Mouse (Mus musculus): ENCODE data around the gene Ap3d1. TPM values are rescaled to one million over a fixed set of nuclear protein-coding genes. Genes with fewer than 3 reads are reported as not detected.
A peak's percentile ranks its signal among the peaks of the same experiment; 100 is the strongest.

Gene Ap3d1
- polyA plus RNA-seq, 1 experiment from 2014 or later: 58.9 TPM

DNA sequence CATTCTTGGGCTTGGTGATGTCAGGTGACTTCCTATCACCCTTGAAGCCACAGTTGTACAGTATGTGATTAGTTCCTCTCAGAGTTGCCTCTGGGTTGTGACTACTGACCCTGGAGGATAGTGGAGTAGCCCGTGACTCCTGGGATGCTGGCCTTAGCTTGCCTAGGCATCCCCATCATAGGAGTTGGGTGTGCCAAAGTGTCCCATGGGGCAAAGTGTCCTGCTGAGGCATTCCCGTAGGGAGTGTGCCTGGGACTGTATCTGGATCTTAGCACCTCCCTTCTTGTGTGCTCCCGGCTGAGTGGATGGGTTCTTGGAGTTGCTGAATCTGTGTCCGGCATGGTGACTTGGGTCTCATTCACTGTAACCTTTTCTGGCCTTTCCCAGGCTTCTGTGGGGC is 32.9 kb upstream of the Ap3d1 start:
- Histone ChIP-seq H3K9me3 (replicated peaks) (no peaks in the 10 kb centered on the region), H3K27me3 (replicated peaks) (no peaks in the 10 kb centered on the region), H3K4me1 (replicated peaks) (peaks cover 57% of the 10 kb centered on the region), H3K9ac (peak overlapping the region; percentile 38), H3K36me3 (peaks cover 88% of the 10 kb centered on the region), H3K4me2 (no peak overlapping the region), H3K4me3 (no peak overlapping the region), H3K27ac (ENCODE audit: poor library complexity, severe bottlenecking) (peak overlapping the region; percentile 79)
- ATAC-seq (ENCODE audit: insufficient number of reproducible peaks, low FRiP score): peak; percentile 17; the same call in 1 of the 2 replicates
- 62% methylated on average over 4 of the region's 4 CpGs for WGBS

DNA sequence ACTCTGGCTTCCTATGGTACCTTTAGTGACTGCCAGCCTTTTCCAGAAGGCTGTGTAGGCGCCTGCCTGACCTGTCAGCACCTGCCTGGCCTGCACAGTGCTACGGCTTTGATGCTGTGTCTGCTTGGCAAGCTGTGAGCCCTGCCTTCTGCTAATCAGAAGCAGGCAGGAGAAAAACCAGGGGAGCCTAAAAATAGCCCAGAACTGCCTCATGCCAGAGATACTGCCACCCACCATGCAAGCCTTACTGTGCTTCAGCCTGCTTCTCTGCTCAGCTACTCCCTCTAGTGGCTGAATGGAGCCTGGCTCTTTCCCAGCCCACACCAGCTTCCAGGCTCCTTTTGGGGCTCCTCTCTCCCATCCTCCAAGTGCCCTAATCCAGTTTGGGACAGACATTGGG is 32.5 kb upstream of the Ap3d1 start:
- H3K27me3 ChIP-seq (replicated peaks): no peaks in the 10 kb centered on the region
- H3K4me1 ChIP-seq (replicated peaks): peaks cover 57% of the 10 kb centered on the region
- H3K9ac ChIP-seq: peak overlapping the region; percentile 53
- peak overlapping the region; percentile 29; the same call in 1 of the 2 replicates for H3K4me2 ChIP-seq
- peak overlapping the region; percentile 97 for H3K27ac ChIP-seq (ENCODE audit: poor library complexity, severe bottlenecking)
- 18% methylated on average over 2 of the region's 2 CpGs for WGBS
- H3K36me3 ChIP-seq: peaks cover 88% of the 10 kb centered on the region
- peak; percentile 85 for ATAC-seq (ENCODE audit: insufficient number of reproducible peaks, low FRiP score)
- no peaks in the 10 kb centered on the region for H3K9me3 ChIP-seq (replicated peaks)
- no peak overlapping the region for H3K4me3 ChIP-seq

DNA sequence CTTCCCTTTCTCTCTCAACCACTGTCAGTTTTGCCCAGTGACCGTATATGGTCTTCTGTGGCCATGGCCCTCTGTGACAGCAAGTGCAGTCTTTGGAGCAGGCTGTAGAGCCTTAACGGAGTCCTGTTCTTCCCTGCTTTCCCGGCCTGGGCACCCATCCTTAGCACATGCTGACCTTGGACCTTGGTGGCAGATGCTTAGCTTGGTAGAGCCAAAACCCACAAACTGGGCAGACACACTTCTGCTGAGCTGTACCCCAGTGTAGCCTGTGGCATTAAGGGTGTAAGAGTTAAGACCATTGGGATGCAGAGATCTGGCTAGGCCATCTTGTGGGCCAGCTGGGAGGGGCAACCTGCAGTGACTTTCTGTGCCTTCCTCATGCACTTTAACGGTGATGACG is 31.8 kb upstream of the Ap3d1 start:
- H3K36me3 ChIP-seq: peaks cover 86% of the 10 kb centered on the region
- H3K27me3 ChIP-seq (replicated peaks): no peaks in the 10 kb centered on the region
- peak overlapping the region; percentile 29 for H3K4me2 ChIP-seq
- ATAC-seq (ENCODE audit: insufficient number of reproducible peaks, low FRiP score): no peak
- no peak overlapping the region for H3K4me3 ChIP-seq
- H3K4me1 ChIP-seq (replicated peaks): peaks cover 50% of the 10 kb centered on the region
- peak overlapping the region; percentile 97 for H3K27ac ChIP-seq (ENCODE audit: poor library complexity, severe bottlenecking)
- WGBS: 44% methylated on average over 5 of the region's 5 CpGs
- H3K9ac ChIP-seq: peak overlapping the region; percentile 53; the same call in 1 of the 2 replicates
- no peaks in the 10 kb centered on the region for H3K9me3 ChIP-seq (replicated peaks)

DNA sequence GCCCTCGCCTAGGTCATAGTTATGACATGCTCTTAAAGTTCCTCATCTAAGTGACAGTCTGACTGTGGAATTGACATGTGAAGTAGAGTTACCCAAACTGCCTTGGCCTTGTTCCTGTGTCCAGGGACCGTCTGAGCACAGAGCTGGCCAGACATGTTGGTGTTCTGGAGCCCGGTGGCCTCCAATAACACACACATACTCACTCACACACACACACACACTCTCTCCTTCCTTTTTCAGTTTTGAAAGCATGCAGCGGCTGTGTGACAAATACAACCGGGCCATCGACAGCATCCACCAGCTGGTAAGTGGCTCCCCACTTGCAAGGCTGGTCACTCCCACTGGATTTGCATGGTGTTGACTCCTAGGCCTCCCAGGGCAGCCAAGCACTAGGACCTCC is 26.3 kb upstream of the Ap3d1 start:
- H3K9me3 ChIP-seq (replicated peaks): no peaks in the 10 kb centered on the region
- H3K27me3 ChIP-seq (replicated peaks): no peaks in the 10 kb centered on the region
- H3K27ac ChIP-seq (ENCODE audit: poor library complexity, severe bottlenecking): no peak overlapping the region
- WGBS: 84% methylated on average over 6 of the region's 6 CpGs
- H3K36me3 ChIP-seq: peaks cover 85% of the 10 kb centered on the region
- no peak overlapping the region for H3K4me2 ChIP-seq
- no peak overlapping the region for H3K9ac ChIP-seq
- no peak for ATAC-seq (ENCODE audit: insufficient number of reproducible peaks, low FRiP score)
- peaks cover 29% of the 10 kb centered on the region for H3K4me1 ChIP-seq (replicated peaks)
- no peak overlapping the region for H3K4me3 ChIP-seq

DNA sequence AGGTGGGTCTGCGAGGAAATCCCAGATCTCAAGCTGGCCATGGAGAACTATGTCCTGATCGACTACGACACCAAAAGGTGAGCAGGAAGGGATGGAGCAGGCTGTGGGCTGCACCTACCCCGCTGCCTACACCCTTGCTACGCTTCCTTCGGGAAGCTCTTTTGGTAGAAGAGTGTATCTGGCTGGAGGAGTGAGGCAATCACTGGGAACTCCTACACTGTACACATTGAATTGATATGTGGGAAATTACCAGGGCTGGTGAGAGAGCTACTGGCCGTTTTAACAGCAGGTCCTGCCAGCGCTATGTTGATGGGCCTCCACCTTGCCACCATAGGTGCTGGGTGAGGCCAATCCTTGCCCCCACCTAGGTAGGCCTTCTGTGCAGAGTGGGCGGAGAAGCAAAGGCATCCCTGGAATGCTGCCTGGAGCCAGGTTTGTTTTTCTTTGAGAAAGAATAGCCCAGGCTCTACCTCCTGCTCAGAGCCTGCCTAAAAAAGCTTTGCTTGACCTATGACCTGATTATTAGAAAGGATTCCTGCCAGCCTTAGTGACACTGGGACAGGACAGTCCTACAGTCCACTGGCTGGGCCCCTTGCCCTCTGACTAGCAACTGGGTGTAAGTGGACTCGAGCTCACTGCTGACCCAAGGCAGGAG is 24.2 kb upstream of the Ap3d1 start:
- no peak overlapping the region for H3K27ac ChIP-seq (ENCODE audit: poor library complexity, severe bottlenecking)
- no peak overlapping the region for H3K4me3 ChIP-seq
- H3K4me1 ChIP-seq (replicated peaks): peaks cover 32% of the 10 kb centered on the region
- 75% methylated on average over 10 of the region's 10 CpGs for WGBS
- no peaks in the 10 kb centered on the region for H3K27me3 ChIP-seq (replicated peaks)
- peaks cover 64% of the 10 kb centered on the region for H3K36me3 ChIP-seq
- peak overlapping the region; percentile 47 for H3K9ac ChIP-seq
- ATAC-seq (ENCODE audit: insufficient number of reproducible peaks, low FRiP score): no peak
- H3K4me2 ChIP-seq: no peak overlapping the region
- H3K9me3 ChIP-seq (replicated peaks): no peaks in the 10 kb centered on the region

DNA sequence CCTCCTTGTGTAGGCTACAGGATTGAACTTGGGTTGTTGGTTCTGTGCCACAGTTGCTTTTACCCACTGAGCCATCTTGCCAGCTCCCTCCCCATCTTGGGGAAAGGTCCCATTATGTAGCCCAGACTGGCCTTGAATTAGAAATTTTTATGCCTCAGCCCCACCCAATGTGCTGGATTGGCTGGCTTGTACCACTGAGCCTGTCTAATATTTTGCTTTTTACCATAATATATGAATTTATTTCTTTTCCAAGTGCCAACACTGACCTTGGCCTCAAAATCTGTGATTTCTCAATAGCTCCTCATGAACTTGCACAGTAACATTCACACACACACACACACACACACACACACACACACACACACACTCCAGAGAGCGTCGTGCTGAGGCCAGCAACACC is 23.7 kb upstream of the Ap3d1 start:
- no peak overlapping the region for H3K4me3 ChIP-seq
- H3K9me3 ChIP-seq (replicated peaks): no peaks in the 10 kb centered on the region
- no peak for ATAC-seq (ENCODE audit: insufficient number of reproducible peaks, low FRiP score)
- H3K9ac ChIP-seq: no peak overlapping the region
- no peak overlapping the region for H3K4me2 ChIP-seq
- H3K27me3 ChIP-seq (replicated peaks): no peaks in the 10 kb centered on the region
- WGBS: 74% methylated on average over 2 of the region's 2 CpGs
- peaks cover 58% of the 10 kb centered on the region for H3K36me3 ChIP-seq
- no peak overlapping the region for H3K27ac ChIP-seq (ENCODE audit: poor library complexity, severe bottlenecking)
- peaks cover 37% of the 10 kb centered on the region for H3K4me1 ChIP-seq (replicated peaks)

DNA sequence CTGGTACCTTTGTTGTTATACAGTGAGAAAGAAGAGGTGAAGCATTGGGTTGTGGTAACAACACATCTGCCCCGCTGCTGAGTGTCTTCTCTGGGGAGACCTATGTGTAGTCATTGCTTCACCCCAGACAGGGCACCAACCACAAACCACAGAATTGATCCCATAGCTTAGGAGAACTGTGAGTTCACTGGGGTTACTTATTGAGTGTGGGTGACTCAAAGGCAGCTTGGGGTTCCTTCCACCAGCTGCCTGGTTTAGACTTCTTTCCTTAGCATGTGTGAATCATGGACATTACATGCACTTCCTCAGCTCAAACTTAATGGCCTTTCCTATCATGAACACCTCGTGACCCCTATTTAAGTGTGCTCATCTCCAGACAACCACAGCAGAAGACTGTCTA is 21.4 kb upstream of the Ap3d1 start:
- Histone ChIP-seq H3K9me3 (replicated peaks) (no peaks in the 10 kb centered on the region), H3K36me3 (peaks cover 39% of the 10 kb centered on the region), H3K9ac (no peak overlapping the region), H3K4me2 (no peak overlapping the region), H3K4me1 (replicated peaks) (peaks cover 60% of the 10 kb centered on the region), H3K27ac (ENCODE audit: poor library complexity, severe bottlenecking) (no peak overlapping the region), H3K27me3 (replicated peaks) (no peaks in the 10 kb centered on the region), H3K4me3 (no peak overlapping the region)
- ATAC-seq (ENCODE audit: insufficient number of reproducible peaks, low FRiP score): no peak
- 89% methylated on average over 2 of the region's 2 CpGs for WGBS

DNA sequence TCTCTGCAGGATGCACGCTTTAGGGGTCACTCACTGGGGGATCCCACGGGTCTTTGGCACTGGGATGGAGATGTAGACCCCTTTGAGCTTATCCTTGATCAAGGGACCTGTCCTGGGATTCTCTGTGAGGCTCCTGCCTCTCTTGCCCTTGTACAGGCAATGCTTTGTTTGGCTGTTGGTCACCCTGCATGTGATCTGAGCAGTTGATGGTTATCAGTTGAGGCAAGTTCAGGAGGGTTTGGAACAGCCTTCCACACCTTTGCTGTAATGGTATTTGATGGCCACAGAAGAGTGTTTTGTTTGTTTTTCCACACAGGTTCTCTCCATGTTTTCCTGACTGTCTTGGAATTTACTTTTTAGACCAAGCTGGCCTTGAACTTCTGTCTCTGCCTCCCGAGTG is 19.8 kb upstream of the Ap3d1 start:
- peaks cover 76% of the 10 kb centered on the region for H3K4me1 ChIP-seq (replicated peaks)

DNA sequence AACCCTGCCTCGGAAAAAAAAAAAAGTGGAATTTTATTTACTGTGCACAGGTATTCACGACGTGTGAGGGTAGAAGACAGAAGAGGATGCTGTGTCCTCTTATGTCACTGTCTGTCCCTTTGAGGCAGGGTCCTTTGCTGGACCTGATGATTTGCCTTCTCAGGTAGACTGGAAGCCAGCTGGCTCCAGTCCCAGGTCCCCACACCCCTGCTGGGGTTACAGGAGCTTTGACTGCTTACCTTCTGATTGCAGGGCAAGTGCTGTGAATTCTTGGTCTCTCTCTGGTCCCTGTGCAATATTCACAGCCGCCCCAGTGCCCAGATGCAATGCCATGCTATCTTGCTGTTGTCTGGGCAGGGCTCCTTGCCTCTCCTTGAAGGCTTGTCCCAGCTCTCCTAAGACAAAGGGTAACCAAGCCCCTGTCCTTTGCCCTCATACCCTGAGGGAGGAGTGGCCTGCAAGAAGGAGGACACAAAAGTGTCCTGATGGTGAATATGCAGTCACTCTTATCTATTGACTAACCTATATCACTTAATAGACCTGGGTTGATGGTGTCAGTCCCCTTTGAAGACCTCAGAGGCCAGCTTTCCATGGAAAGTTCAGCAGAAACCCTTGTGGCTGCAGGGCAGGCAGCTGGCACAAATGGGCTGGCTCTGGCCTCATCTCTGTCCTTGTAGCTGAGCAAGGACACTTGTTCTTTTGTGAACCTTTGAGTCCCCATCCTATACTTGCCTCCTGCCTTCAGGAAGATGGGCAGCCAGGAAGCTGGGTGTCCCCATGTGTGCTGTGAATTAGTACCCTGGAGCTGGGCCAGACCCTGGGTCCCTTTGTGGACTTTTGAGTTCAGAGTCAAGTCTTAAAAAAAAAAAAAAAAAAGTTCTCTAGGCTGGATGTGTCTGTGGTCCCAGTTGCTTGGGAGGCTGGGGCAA is 18.8 kb upstream of the Ap3d1 start:
- 76% methylated on average over 4 of the region's 4 CpGs for WGBS
- peak overlapping the region; percentile 62 for H3K9ac ChIP-seq
- peaks cover 15% of the 10 kb centered on the region for H3K36me3 ChIP-seq
- no peak overlapping the region for H3K4me3 ChIP-seq
- H3K4me1 ChIP-seq (replicated peaks): peaks cover 76% of the 10 kb centered on the region
- H3K4me2 ChIP-seq: no peak overlapping the region
- no peak for ATAC-seq (ENCODE audit: insufficient number of reproducible peaks, low FRiP score)
- no peaks in the 10 kb centered on the region for H3K9me3 ChIP-seq (replicated peaks)
- H3K27ac ChIP-seq (ENCODE audit: poor library complexity, severe bottlenecking): no peak overlapping the region; the same call in 1 of the 2 replicates
- no peaks in the 10 kb centered on the region for H3K27me3 ChIP-seq (replicated peaks)

More for the DNA sequence above, 19.8 kb upstream of the Ap3d1 start:
- no peaks in the 10 kb centered on the region for H3K9me3 ChIP-seq (replicated peaks)
- no peak for ATAC-seq (ENCODE audit: insufficient number of reproducible peaks, low FRiP score)
- H3K4me3 ChIP-seq: no peak overlapping the region
- no peak overlapping the region for H3K27ac ChIP-seq (ENCODE audit: poor library complexity, severe bottlenecking)
- WGBS: 79% methylated on average over 3 of the region's 3 CpGs
- H3K4me2 ChIP-seq: no peak overlapping the region
- H3K36me3 ChIP-seq: peaks cover 24% of the 10 kb centered on the region
- no peak overlapping the region for H3K9ac ChIP-seq
- no peaks in the 10 kb centered on the region for H3K27me3 ChIP-seq (replicated peaks)

DNA sequence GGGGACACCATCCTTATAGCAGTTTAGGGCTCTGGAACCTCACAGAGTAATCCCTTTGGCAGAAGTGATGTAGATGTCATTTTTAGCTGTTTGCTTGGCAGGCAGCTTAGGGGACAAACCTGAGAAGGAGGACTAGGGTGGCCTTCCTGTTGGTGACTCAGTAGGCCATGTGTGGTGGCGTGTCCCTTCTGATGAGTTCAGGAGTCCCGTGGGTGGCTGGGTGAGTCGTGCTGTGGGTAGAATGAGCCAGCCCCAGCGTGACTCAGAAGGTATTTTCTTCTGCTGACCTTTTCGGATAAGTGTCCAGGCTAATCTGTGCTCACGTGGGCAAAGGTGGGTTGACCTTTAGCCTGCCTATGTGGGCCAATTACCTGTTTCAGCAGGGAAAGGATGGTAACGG is 16.6 kb upstream of the Ap3d1 start:
- H3K4me2 ChIP-seq: no peak overlapping the region
- H3K4me1 ChIP-seq (replicated peaks): peaks cover 81% of the 10 kb centered on the region
- H3K9me3 ChIP-seq (replicated peaks): no peaks in the 10 kb centered on the region
- H3K36me3 ChIP-seq: no peaks in the 10 kb centered on the region
- H3K27me3 ChIP-seq (replicated peaks): no peaks in the 10 kb centered on the region
- WGBS: 69% methylated on average over 7 of the region's 7 CpGs
- no peak for ATAC-seq (ENCODE audit: insufficient number of reproducible peaks, low FRiP score)
- H3K9ac ChIP-seq: peak overlapping the region; percentile 98; the same call in 1 of the 2 replicates
- 0 out of 2 replicates have a peak overlapping the region, but pooled peaks have one; percentile 58 for H3K27ac ChIP-seq (ENCODE audit: poor library complexity, severe bottlenecking)
- no peak overlapping the region for H3K4me3 ChIP-seq

DNA sequence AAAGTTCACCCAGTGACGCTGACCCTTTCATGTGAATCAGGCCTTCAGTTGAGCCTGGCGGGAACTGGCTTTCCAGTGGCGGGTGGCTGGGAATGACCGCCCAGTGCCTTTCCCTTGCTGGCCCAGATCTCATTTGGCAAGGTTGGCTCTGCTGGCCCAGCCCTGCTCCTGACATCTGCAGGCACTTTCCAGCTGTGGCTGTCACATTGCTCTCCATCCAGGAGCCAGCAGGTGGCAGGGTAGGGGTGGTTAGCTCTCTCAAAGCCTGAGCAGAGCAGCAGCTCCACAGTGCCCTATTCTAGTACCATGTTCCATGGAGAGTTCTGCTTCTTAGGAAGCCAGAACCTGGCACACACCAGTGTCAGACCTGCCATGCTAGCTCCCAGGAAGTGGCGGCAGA is 15.7 kb upstream of the Ap3d1 start:
- Histone ChIP-seq H3K4me1 (replicated peaks) (peaks cover 76% of the 10 kb centered on the region), H3K27me3 (replicated peaks) (no peaks in the 10 kb centered on the region), H3K9ac (peak overlapping the region; percentile 98), H3K27ac (ENCODE audit: poor library complexity, severe bottlenecking) (peak overlapping the region; percentile 58; the same call in 1 of the 2 replicates), H3K36me3 (no peaks in the 10 kb centered on the region), H3K4me3 (peak overlapping the region; percentile 15; the same call in 1 of the 2 replicates), H3K9me3 (replicated peaks) (no peaks in the 10 kb centered on the region), H3K4me2 (peak overlapping the region; percentile 93)
- 36% methylated on average over 5 of the region's 5 CpGs for WGBS
- ATAC-seq (ENCODE audit: insufficient number of reproducible peaks, low FRiP score): no peak
